Mouse (Mus musculus) stomach, embryonic 14.5 days (tissue): ENCODE measurements around the gene Socs3. TPM values are rescaled to one million over a fixed set of nuclear protein-coding genes. Genes with fewer than 3 reads are reported as not detected.
A peak's percentile ranks its signal among the peaks of the same experiment; 100 is the strongest.

ENCODE experiments used
- ATAC-seq: fragments of 200-750 bp; cut with Nextera tagmentation; 2 replicates; pipeline ENCODE4 v1.8.0; 2017; ENCODE audit warnings: low read depth, moderate TSS enrichment; ENCODE audit not compliant: insufficient number of reproducible peaks, insufficient read depth, low FRiP score
- H3K27ac ChIP-seq: fragments of 300-500 bp; sonication (generic); 2 replicates; pipeline ENCODE4 v1.5.1; 2014; ENCODE audit warnings: mild to moderate bottlenecking, low read length, moderate library complexity, mixed read lengths
- H3K27me3 ChIP-seq: fragments of 300-500 bp; sonication (generic); 2 replicates; pipeline ENCODE4 v1.6.1; 2014; ENCODE audit warnings: low read length, control low read depth, mixed read lengths; ENCODE audit not compliant: control insufficient read depth, insufficient read depth
- H3K36me3 ChIP-seq: fragments of 300-500 bp; sonication (generic); 2 replicates; pipeline ENCODE4 v1.6.1; 2014; ENCODE audit warnings: mild to moderate bottlenecking, control low read depth, low read length, moderate library complexity, mixed read lengths; ENCODE audit not compliant: control insufficient read depth, insufficient read depth
- H3K4me1 ChIP-seq: fragments of 300-500 bp; sonication (generic); 2 replicates; pipeline ENCODE4 v1.6.1; 2014; ENCODE audit warnings: low read length, control low read depth, mixed read lengths; ENCODE audit not compliant: control insufficient read depth, insufficient read depth
- H3K4me2 ChIP-seq: fragments of 300-500 bp; sonication (generic); replicated peaks from 2 replicates; pipeline ENCODE4 v1.6.1; 2014; ENCODE audit warnings: low read depth, low read length, control low read depth
- H3K4me3 ChIP-seq: fragments of 300-500 bp; sonication (generic); 2 replicates; pipeline ENCODE4 v1.5.1; 2014; ENCODE audit warnings: low read depth, low read length, control low read depth
- H3K9ac ChIP-seq: fragments of 300-500 bp; sonication (generic); replicated peaks from 2 replicates; pipeline ENCODE4 v1.6.1; 2014; ENCODE audit warnings: low read depth, mild to moderate bottlenecking, control low read depth, low read length, moderate library complexity, mixed read lengths
- H3K9me3 ChIP-seq: fragments of 300-500 bp; sonication (generic); 2 replicates; pipeline ENCODE4 v1.6.1; 2016; ENCODE audit warnings: low read depth, low read length, control low read depth; ENCODE audit not compliant: control insufficient read depth
- WGBS: fragments of 180-500 bp; shearing (Covaris S2); extraction: QIAGEN DNeasy Blood & Tissue Kit; methylation state at CpG from one replicate; pipeline ENCODE4 v1.1.7; 2014; 5-methylcytosine and 5-hydroxymethylcytosine counted together
- polyA plus RNA-seq: library from polyadenylated mRNA; unstranded; fragments of >200 nt; fragmentation: Nextera tagmentation; extraction: Ambion mirVana; gene quantifications from 2 replicates; pipeline ENCODE4 v1.2.1, GENCODE M21; 2014

The Socs3 gene
- 9.2 and 11.5 TPM in 2 replicates for polyA plus RNA-seq

DNA sequence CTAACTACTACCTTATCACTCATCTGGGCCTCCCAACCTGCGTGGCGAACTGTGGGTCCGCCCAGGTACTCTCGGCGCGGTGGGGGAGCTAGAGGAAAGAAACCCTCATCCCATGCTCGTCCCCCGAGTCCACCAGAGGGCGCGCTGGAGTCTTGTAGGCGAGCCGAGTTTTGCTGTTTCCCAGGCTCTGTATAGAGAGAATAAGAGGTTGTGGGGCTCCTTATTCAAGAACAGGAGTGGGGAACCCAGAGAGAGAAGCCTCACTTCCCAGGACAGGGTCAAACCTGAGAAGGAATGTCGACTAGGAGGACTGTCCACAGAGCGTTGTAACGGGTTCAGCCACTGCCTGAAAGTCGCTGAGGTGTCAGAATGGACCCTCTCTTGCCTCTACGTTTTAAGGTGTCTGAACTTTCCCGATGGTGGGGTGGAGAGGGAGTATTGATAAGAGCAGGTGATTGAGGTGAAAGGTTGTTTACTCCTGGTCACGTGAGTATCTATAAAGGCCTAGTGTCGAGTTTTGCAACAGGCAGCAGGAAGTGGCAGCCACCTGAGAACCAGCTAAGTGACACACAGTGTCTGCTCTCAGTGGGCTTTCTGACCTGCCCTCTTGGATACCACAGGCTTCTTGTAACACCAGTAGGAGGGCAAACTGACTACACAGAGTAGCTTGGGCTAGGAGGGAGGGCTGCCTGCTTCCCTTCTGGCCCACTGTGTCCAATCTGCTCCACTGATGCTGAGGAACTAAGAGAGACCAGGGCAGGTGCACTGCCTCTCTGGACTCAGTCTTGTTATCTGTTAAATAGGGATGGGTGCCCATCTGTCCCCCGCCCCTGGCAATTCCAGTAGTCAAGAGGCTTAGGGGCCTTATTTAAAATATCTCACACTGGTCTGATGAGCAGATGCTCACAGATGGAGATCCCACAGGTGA is at the start of gene Socs3:
TSS of gene Socs3 (minus strand) at position 103 of the 928 bp plus-strand sequence.
- peak; percentile 38 for ATAC-seq
- H3K4me1 ChIP-seq = peaks cover 31% of the 10 kb centered on the region
- no peaks in the 10 kb centered on the region for H3K27me3 ChIP-seq

DNA sequence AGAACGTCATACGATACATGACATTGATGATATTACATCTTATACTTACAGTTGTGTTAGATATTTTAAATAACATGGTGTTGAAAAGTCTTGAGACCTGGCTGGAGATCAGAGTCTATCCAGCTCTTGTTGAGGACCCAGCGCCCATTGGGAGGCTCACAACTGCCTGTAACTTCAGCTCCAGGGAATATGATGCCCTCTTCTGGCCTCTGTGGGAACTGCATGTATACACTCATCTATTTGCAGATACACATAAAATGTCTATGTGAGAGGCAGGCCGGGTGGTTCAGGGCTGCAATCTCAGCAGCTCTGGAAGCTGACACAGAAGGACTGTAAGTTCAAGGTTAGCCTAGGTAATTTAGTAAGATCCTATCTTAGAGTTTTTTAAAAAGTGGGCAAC is 48.5 kb upstream of the Socs3 start:
- 95% methylated on average over 4 of the region's 4 CpGs for WGBS
- no peak for ATAC-seq
- H3K9me3 ChIP-seq = no peaks in the 10 kb centered on the region
- H3K36me3 ChIP-seq = peaks cover 16% of the 10 kb centered on the region
- no peaks in the 10 kb centered on the region for H3K27me3 ChIP-seq
- H3K9ac ChIP-seq = no peak overlapping the region
- no peak overlapping the region for H3K27ac ChIP-seq
- H3K4me1 ChIP-seq = no peaks in the 10 kb centered on the region
- no peak overlapping the region for H3K4me2 ChIP-seq
- H3K4me3 ChIP-seq = no peak overlapping the region

More for the DNA sequence above, at the start of gene Socs3:
- Histone ChIP-seq H3K4me3 (peak within 1 kb of the TSS; percentile 46), H3K9ac (peak within 1 kb of the TSS; percentile 83), H3K4me2 (peak within 1 kb of the TSS; percentile 98), H3K36me3 (peaks cover 7% of the 10 kb centered on the region; the same call in 1 of the 2 replicates), H3K9me3 (no peaks in the 10 kb centered on the region), H3K27ac (peak within 1 kb of the TSS; percentile 94)
- 9% methylated on average over 21 of the region's 21 CpGs for WGBS

DNA sequence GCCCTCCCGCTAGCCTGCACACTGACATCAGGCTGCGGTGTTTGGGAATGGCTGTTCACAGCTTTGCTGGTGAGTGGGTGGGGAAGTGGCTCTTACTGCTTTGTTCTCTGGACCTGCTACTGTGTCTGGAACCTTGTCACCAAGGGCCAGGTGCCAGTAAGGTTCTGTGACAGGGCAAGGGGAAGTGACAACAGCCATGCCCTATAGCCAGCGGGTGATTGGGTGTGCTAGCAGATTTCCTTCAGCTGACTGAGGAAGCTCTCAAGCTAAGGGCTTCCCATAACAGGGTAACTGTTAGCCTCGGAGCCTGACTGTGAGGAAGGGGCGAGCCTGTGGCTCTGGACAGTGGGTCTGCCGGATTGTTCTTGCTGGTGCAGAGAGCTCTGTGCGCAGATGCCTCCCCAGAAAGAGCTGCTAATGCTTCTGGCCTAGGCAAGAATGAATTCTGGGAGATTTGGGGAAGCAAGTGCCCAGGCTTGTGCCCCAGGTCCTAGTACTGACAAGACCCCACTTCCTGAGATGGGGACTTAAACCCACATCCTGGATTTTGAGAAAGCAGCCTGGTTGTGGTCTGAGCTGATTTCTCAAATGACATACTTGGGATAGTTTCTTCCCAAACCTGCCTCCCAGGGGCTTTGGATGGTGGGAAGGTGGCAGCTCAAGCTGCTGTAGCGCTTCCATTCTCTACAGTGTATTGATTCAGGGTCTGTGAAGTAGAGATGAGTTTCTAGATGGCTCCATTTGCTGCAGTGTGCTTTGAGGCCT is 45.7 kb upstream of the Socs3 start:
- Histone ChIP-seq H3K4me3 (no peak overlapping the region), H3K27me3 (no peaks in the 10 kb centered on the region), H3K9me3 (no peaks in the 10 kb centered on the region), H3K27ac (no peak overlapping the region), H3K9ac (no peak overlapping the region), H3K36me3 (peaks cover 12% of the 10 kb centered on the region), H3K4me2 (no peak overlapping the region), H3K4me1 (no peaks in the 10 kb centered on the region)
- ATAC-seq = no peak
- 90% methylated on average over 8 of the region's 8 CpGs for WGBS

DNA sequence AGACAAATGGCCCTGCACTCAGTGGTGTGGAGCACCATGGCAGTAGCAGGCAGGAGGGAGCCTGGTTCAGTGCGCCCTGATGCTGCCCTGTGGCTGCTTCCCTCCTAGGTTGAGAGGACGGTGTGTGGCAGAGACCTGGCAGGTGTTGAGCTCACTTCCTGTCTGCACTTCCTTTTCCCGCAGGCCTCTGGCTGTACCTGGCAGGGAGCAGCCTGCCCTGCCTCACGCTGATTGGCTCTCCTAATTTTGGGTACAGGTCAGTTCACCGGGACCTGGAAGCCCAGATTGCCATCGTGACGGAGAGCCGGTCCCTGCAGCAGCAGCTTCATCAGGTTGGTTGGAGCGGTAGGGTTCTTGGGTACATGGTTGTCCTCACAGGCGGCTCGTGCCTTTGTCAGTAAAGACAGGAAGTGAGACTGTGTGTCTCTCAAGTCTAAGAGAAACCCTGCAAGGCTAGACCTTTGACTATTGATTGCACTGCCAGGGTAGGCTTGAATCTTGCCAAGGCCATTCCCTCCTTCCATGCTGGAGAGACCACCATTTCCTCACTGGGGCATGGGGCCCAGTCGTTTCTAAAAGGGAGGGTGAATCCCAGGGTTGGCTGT is 44.6 kb upstream of the Socs3 start:
- H3K9me3 ChIP-seq = no peaks in the 10 kb centered on the region
- no peak overlapping the region for H3K4me3 ChIP-seq
- H3K9ac ChIP-seq = no peak overlapping the region
- no peak overlapping the region for H3K27ac ChIP-seq
- WGBS = 78% methylated on average over 12 of the region's 12 CpGs
- peaks cover 3% of the 10 kb centered on the region; the same call in 1 of the 2 replicates for H3K4me1 ChIP-seq
- H3K27me3 ChIP-seq = no peaks in the 10 kb centered on the region
- peaks cover 6% of the 10 kb centered on the region for H3K36me3 ChIP-seq
- no peak overlapping the region for H3K4me2 ChIP-seq
- ATAC-seq = no peak

DNA sequence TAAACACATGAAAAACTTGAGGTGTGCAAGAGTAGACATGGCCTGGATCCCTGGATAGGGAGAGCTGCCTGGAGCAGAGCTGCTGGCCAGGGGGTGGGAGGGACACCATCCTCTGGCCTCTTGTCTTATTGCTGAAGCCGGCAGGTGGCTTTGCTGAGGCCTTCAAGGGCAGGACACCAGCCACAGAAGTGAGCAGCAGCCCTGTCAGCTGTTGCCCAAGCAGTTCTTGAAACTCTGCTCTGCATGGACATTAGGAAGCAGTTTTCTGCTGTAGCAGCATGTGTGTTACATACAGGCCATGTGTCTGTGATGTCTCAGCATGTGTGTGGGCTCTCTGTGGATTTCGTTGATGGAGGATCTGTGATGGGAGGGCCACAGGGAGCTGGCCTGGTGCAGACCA is 43.5 kb upstream of the Socs3 start:
- Histone ChIP-seq H3K4me1 (peaks cover 15% of the 10 kb centered on the region; the same call in 1 of the 2 replicates), H3K4me2 (no peak overlapping the region), H3K27ac (no peak overlapping the region), H3K27me3 (no peaks in the 10 kb centered on the region), H3K9me3 (no peaks in the 10 kb centered on the region), H3K9ac (no peak overlapping the region), H3K36me3 (peaks cover 6% of the 10 kb centered on the region), H3K4me3 (no peak overlapping the region)
- 70% methylated on average over 2 of the region's 2 CpGs for WGBS
- ATAC-seq = no peak

DNA sequence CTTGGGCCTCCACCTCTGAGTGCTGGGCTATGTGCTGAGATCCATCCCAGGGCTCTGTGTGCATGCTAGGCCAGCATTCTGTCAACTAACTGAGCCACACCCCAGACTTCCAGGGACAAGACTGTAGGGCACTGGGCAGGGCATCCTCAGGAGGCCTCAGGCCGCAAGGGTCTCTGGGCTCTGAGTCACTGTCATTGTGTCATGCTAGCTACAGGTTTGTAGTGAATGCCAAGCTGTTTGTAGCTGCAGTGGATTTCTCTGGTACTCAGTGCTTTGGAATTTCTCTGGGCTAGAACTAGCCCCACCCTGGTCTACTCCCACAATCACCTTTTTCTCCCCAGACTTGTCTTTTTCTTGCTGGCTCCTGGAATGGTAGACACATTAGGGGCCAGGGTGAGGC is 42.7 kb upstream of the Socs3 start:
- peaks cover 6% of the 10 kb centered on the region for H3K36me3 ChIP-seq
- peak overlapping the region; percentile 21; the same call in 1 of the 2 replicates for H3K27ac ChIP-seq
- H3K27me3 ChIP-seq = no peaks in the 10 kb centered on the region
- H3K4me3 ChIP-seq = no peak overlapping the region
- ATAC-seq = no peak
- H3K4me1 ChIP-seq = peaks cover 22% of the 10 kb centered on the region; the same call in 1 of the 2 replicates
- no peak overlapping the region for H3K4me2 ChIP-seq
- no peak overlapping the region for H3K9ac ChIP-seq
- H3K9me3 ChIP-seq = no peaks in the 10 kb centered on the region
- WGBS = 48% methylated on average over 1 of the region's 1 CpGs

DNA sequence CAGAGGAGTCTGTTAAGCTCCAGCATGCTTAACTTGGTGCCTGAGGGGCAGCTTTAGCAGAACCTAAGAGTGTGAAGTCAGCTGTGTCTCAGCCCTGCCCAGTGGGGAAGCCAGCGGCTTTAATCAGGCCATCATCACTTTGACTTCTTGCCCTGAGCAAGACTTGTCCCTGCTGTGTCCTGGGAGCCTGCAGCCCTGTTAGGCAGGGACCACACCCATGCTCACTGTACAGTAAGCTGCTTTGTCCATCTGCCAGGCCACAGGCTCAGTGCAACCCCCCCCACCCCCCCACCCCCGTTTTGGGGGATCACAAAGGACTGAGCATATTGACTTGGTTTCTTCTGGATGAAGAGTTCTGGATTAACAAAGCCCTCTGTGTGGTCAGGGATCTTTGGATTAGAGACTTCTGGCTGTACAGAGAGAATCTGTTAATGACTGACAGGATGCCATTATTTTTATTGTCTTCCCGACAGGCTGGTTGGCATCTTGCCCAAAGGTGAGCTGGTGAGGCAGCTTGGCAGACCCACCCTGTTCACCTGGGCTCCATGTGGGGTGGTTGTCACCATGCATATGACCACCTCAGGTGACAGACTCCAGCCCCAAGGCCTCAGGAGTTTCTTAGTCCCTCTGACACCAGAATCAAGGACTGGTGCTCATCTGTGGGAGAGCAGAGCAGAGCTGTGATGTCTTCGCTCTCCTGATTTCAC is 40.2 kb upstream of the Socs3 start:
- 45% methylated on average over 4 of the region's 4 CpGs for WGBS
- Histone ChIP-seq H3K36me3 (peaks cover 17% of the 10 kb centered on the region), H3K4me1 (peaks cover 27% of the 10 kb centered on the region; the same call in 1 of the 2 replicates), H3K27me3 (no peaks in the 10 kb centered on the region), H3K4me3 (no peak overlapping the region), H3K9ac (peak overlapping the region; percentile 1; the same call in 1 of the 2 replicates), H3K27ac (no peak overlapping the region; the same call in 1 of the 2 replicates), H3K4me2 (no peak overlapping the region), H3K9me3 (no peaks in the 10 kb centered on the region)
- ATAC-seq = no peak
